Mouse (Mus musculus) frontal cortex, adult 2 months (tissue): ENCODE results near the gene Wdr81. TPM values are rescaled to one million over a fixed set of nuclear protein-coding genes. Genes with fewer than 3 reads are reported as not detected.

ENCODE experiments used
- DNase-seq, 2 experiments: peaks; one replicate each; pipeline ENCODE4 v3.0.0; 2022; ENCODE audit warnings: low spot score in 1 of 2; ENCODE audit errors: extremely low spot score in 1 of 2
- polyA plus RNA-seq: library from polyadenylated mRNA; depleted of rRNA; stranded (reverse); fragments of >200 nt; gene quantifications from 2 replicates; pipeline ENCODE4 v1.2.3, GENCODE M21; 2012

Wdr81 gene
- polyA plus RNA-seq, 1 experiment = 14.4 TPM

GRCm38 (mm10) chr11:75439363-75439762 lies 15.2 kb downstream of the Wdr81 start, which contains the start of gene Serpinf2:
Gene Serpinf2, minus strand, starts transcription at chr11:75439591.
- no peak for DNase-seq

GRCm38 (mm10) chr11:75438804-75439203 lies 15.7 kb downstream of the Wdr81 start:
- no peak for DNase-seq

DNA sequence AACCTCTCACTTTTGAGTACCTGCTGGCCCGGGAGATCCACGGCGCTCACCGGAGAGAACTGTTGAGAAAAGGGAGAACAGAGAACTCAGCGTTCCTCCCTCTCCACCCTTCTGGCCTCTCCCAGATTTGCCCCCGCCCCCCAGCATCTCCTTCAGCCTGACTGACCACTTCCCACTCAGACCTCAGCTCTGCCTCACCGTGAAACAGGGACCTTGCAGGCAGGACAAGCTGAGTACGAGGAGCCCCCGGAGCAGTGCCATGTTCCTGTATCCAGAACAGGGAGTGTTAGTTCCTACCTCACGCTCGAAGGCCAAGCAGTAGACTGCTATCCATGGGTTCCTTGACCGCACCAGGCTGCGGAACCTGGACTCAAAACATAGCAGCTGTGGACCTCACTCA lies 16.3 kb downstream of the Wdr81 start:
- no peak for DNase-seq

DNA sequence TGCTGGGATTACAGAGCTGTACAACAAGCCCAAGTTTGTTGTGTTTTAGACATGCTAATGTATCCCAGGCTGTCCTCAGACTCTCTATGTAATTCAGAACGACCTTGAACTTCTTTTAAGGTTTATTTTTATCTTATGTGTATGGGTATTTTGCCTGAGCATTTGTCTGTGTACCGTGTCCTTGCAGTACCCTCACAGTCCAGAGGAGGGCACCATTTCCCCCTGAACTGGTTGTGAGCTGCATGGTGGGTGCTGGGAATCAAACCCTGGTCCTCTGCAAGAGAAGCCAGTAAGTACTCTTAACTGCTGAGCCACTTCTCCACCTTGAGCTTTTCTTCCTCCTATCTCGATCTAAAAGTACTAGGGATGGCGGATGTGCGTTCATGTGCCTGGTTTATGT lies 20.4 kb downstream of the Wdr81 start:
- DNase-seq = no peak

- peak; percentile 72 to 76 for DNase-seq
These were observed 23.2 kb downstream of the Wdr81 start for GRCm38 (mm10) chr11:75431307-75431706.

DNA sequence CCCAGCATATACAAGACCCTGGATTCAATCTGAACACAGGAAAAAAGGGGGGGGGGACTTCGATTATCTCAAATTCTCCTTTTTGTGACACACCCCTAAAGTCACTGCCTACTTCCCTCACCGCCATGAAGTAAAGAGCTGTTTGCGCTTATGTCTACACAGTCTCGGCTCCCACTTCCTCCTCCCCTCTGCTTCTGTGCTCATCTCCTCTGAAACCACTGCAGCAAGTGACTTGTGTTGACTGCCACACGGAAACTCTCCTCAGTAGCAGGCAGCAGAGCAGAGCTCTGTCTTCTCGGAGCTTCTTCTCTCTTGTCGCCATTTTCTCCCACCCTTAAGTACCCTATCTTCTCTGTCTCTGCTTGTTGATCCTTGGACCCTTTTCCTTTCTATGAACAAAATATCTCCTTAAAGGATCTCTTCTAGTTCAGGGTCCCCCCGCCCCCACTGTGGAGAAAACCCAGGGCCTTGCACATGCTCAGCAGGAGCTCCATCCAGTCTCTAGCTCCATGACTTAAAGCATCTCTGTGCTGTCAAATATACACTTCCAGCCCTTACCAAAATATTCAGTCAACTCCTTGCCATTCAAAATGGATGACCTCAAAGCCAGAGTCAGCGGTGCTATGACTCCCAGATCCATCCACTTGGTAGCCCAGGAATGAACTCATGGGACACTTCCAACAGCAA lies 25.4 kb downstream of the Wdr81 start:
- DNase-seq = no peak

DNA sequence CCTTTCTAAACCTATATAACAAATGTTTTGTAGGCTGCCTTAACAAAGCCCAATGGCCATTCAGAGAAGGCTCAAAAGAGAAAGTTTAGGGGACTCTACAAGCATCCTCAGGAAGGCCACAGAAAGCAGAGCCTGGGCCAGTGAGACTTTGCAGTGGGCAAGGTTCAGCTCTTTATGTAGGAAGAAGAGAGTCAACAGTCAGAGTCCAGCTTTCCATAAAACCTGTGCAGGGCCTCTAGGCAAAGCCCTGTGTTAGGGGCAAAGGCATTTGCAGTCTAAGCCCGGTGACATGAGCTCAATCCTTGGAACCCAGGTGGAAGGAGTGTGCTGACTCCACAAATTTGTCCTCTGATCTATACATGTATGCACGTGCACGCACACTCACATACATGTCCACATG lies 30.1 kb downstream of the Wdr81 start:
- DNase-seq = no peak

DNA sequence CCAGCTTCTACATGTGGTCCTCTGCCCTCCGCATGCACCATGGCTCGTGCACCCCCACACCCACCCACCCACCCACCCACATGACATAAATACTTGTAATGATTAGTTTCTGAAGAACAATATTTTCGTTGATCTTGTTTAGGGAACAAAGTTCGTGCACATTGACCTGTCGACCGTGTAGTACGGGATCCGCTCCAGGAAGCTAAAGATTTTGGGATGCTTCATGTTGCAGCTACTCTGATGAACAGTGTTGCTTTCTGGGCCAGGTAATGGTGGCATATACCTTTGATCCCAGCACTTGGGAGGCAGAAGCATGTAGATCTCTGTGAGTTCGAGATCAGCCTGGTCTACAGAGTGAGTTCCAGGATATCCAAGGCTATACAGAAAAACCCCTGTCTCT lies 30.5 kb downstream of the Wdr81 start:
- DNase-seq = no peak

DNA sequence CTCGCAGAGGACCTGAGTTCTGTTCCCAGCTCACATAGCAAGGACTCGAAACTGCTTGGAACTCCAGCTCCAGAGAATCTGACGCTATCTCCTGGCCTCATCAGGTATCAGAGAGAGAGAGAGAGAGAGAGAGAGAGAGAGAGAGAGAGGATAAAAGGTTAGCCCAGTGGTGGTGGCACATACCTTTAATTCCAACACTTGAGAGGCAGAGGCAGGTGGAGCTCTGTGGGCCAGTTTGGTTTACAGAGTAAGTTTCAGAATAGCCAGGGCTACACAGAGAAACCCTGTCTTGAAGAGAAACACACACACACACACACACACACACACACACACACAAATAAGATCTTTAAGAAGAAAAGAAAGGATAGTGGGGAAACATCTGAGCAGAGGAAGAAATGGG lies 31.4 kb downstream of the Wdr81 start:
- no peak for DNase-seq

GRCm38 (mm10) chr11:75422013-75422792 lies 32.3 kb downstream of the Wdr81 start, which contains the start of gene Serpinf1:
Gene Serpinf1, minus strand, starts transcription at chr11:75422701.
- DNase-seq = no peak

GRCm38 (mm10) chr11:75421375-75422012 lies 33.0 kb downstream of the Wdr81 start:
- no peak for DNase-seq

DNA sequence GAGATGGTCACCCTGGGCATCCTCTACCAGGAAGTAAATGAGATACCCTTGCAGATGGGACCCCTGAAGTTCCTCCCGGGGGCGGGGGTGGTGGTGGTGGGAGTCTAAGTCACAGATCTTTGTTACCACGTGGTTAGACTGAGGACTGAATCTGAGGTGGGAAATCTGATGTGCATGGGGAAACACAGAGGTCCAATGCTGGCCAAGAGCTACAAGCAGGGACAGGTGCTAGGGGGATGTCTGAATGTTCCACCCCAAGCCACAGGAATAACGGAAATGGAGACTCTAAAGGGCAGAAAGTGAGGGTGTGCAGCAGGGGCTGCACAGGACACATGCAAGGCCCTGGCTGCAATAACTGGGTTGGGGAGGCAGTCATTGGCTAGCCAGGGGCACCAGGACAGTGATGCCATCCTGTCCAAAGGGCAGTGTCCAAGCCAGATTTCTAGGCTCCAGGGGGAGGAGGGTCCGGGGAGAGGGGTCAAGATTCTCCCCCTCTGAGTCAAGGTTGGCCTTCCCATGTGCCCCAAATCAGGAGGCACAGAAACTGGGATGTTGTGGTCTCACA lies 33.6 kb downstream of the Wdr81 start:
- no peak for DNase-seq

GRCm38 (mm10) chr11:75420037-75420436 lies 34.5 kb downstream of the Wdr81 start:
- DNase-seq = no peak

- DNase-seq = no peak
These were observed 38.5 kb downstream of the Wdr81 start for GRCm38 (mm10) chr11:75415994-75416393.

DNA sequence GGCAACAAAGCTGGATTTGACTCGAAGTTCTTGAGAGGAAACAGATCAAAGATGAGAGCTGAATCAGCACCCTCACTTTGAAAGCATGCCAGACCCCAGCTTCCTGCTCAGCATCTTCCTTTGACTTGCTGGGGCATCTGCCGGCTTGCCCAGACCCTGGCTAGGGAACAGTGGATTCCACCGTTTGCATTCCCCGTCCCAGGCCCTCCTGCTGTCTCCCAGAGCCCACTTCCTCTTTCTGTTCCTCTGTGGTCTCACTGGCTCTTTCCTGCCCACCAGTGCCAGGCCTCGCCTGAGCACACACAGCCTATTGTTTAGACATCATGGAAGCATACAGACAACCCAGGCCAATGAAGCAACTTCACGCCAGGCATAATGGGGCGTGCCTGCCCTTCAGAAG lies 39.4 kb downstream of the Wdr81 start:
- DNase-seq = no peak

DNA sequence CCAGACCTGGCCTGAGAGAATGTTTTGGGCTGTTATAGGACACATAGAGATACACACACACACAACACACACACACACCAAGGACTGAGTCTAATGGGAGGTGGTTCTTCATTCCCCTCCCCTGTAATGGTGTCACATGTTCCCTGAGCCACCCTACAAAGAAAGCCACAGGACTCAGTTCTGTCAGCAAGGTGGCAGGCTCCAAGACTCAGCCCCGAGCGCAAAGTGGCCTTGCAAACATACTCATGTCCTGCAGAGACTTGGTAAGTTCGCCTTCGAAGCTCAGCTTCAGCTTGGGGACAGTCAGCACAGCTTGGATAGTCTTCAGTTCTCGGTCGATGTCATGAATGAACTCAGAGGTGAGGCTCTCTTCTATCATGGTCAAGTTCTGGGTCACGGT lies 43.9 kb downstream of the Wdr81 start:
- DNase-seq = no peak

DNA sequence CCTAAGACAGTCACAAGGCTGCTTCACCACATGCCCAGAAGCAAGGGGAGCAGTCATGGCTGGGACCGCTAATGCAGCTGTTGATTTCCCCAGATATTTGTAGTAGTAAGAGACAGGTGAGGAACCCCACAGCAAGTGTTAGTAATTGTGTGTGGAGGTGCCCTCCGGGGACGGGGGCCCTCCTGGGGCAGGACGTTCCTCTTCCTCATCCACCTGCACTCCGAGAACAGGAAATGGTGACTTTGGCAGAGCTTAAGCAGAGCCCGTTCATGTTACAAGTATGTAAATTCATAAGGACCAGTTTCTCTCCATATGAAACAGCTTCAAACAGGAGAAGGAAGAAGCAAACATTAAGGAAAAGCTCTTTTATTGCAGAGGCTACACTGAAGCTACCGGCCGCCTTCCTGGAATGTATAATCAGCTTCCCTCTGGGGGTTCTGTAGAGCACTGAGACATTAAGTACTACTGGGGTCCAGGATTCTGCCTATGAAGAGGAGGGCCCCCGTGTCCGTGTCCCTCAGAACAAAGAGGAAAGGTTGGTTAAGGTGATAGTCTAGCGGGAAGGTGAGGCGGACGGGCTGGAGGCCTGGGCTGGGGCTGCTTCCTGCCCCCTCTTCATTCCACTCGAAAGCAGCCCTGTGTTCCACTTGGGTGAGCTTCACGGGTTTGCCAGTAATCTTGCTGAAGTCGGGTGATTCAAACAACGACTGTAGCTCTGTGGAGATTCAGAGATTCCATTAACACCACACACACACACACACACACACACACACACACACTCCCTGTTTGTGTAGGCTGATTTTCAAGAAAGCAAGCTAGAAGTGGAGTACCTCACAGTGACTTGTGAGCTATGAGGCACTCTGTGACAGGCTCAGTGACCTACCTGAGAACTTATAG lies 44.6 kb downstream of the Wdr81 start:
- DNase-seq = no peak

- DNase-seq = peak in 1 of 2 experiments; percentile 51
These were observed 47.7 kb downstream of the Wdr81 start for GRCm38 (mm10) chr11:75406865-75407264.

DNA sequence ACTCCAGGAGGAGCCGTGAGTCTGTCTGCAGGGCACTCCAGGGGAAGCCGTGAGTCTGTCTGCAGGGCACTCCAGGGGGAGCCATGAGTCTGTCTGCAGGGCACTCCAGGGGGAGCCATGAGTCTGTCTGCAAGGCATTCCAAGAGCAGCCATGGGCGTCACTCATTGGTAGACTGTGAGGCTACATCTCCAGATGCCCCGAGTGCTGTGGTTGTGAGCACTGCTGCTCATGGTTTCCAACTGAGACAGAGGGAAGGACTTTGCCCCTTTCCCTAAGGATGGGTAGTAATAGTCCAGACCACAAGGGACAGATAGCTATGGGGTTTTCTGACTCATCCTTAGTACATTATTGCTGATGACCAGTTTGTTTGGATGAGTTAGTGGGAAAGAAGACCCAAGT lies 48.4 kb downstream of the Wdr81 start:
- DNase-seq = no peak

DNA sequence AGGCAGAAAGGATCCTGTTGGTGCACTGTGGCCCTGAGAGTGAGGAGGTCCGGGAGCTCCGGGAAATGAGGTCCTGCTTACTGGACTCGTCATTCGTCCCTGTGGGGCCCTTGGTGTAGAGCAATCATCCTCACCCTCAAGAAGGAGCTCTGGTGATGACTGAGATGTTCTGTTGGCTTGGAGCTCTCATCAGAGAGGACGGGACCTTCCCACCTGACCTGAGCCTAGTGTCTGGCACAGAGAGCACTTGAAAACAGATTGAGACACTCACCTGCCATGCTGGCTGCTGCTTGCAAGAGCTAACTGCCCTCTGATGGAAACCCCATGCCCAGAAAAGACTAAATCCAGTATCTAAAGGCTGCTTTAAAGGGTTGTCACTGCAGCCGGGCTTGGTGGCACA lies 49.7 kb downstream of the Wdr81 start:
- DNase-seq = no peak
